Mouse (Mus musculus): ENCODE measurements around the gene Gm17359.

Gene Gm17359

GRCm38 (mm10) chr3:79336044-79336766 is at the start of gene Gm17359:
TSS of gene Gm17359 (plus strand) at chr3:79336661.
- peak; percentile 30 for DNase-seq (ENCODE audit: low spot score)

- DNase-seq (ENCODE audit: low spot score), result peak; percentile 95
These were observed 49.3 kb upstream of the Gm17359 start for GRCm38 (mm10) chr3:79287108-79287576.

- DNase-seq (ENCODE audit: low spot score), result peak; percentile 47
These were observed 48.6 kb upstream of the Gm17359 start for GRCm38 (mm10) chr3:79287699-79288458.

- DNase-seq (ENCODE audit: low spot score), result no peak
These were observed 47.4 kb upstream of the Gm17359 start for GRCm38 (mm10) chr3:79289050-79289449.

GRCm38 (mm10) chr3:79293023-79293422 is 43.4 kb upstream of the Gm17359 start:
- DNase-seq (ENCODE audit: low spot score), result no peak

- DNase-seq (ENCODE audit: low spot score), result no peak
These were observed 41.8 kb upstream of the Gm17359 start for GRCm38 (mm10) chr3:79294701-79295100.

GRCm38 (mm10) chr3:79296049-79296448 is 40.4 kb upstream of the Gm17359 start:
- peak; percentile 45 for DNase-seq (ENCODE audit: low spot score)

GRCm38 (mm10) chr3:79296586-79296985 is 39.9 kb upstream of the Gm17359 start:
- no peak for DNase-seq (ENCODE audit: low spot score)

- DNase-seq (ENCODE audit: low spot score), result no peak
These were observed 39.2 kb upstream of the Gm17359 start for GRCm38 (mm10) chr3:79297281-79297680.

GRCm38 (mm10) chr3:79299401-79299800 is 37.1 kb upstream of the Gm17359 start:
- no peak for DNase-seq (ENCODE audit: low spot score)

GRCm38 (mm10) chr3:79308605-79309004 is 27.9 kb upstream of the Gm17359 start:
- no peak for DNase-seq (ENCODE audit: low spot score)

- DNase-seq (ENCODE audit: low spot score), result no peak
These were observed 26.3 kb upstream of the Gm17359 start for GRCm38 (mm10) chr3:79310184-79310583.

- DNase-seq (ENCODE audit: low spot score), result no peak
These were observed 24.6 kb upstream of the Gm17359 start for GRCm38 (mm10) chr3:79311895-79312294.

GRCm38 (mm10) chr3:79314006-79314698 is 22.3 kb upstream of the Gm17359 start:
- DNase-seq (ENCODE audit: low spot score), result no peak

GRCm38 (mm10) chr3:79324697-79325526 is 11.5 kb upstream of the Gm17359 start:
- no peak for DNase-seq (ENCODE audit: low spot score)

- DNase-seq (ENCODE audit: low spot score), result no peak
These were observed 6.7 kb upstream of the Gm17359 start for GRCm38 (mm10) chr3:79329691-79330315.

GRCm38 (mm10) chr3:79333051-79333450 is 3.4 kb upstream of the Gm17359 start:
- no peak for DNase-seq (ENCODE audit: low spot score)

GRCm38 (mm10) chr3:79333643-79334200 is 2.7 kb upstream of the Gm17359 start:
- no peak for DNase-seq (ENCODE audit: low spot score)

GRCm38 (mm10) chr3:79340737-79341136 is 4.3 kb downstream of the Gm17359 start:
- DNase-seq (ENCODE audit: low spot score), result no peak

GRCm38 (mm10) chr3:79342961-79343735 is 6.7 kb downstream of the Gm17359 start:
- peak; percentile 74 for DNase-seq (ENCODE audit: low spot score)
